In the genomic region with DNA sequence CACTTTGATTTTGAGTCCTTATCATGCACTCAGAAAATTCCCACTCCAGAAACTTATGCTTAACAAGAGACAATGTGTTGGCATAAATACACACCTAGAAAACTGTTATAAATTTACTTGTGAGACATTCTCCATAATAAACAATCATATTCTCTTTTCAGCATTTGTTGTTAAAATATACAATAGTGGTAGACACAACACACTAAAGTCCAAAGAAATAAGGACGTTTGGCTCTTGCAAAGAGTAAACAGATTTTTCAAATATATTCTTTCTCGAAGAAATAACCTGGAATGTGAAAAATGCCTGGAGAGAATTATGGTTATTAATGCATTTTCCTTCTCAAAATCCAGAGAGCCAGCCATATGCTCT, we compare ENCODE assay signal across 26 mouse cellular contexts.
DNase-seq lines count a peak whose midpoint lies in the region; ATAC-seq and TF ChIP-seq lines count a peak whose summit lies in the region.
"Had no signal": no experiment of that assay in that cellular context is flagged by ENCODE, and none has a peak within 500 bp of the region (broad histone marks: within the 10 kb centered on the region; RNA-seq: fewer than 3 reads in every experiment).

No protein-coding gene starts in this region.

- no peak for DNase-seq in gastrocnemius, adult 2 months
- no peak for DNase-seq in gastrocnemius, postnatal 10 days
- DNase-seq in midbrain, embryonic 14.5 days: no peak
- DNase-seq in embryonic facial prominence, embryonic 14.5 days (ENCODE audit: low spot score): no peak
- no peak for DNase-seq in forebrain, postnatal 0 days
- DNase-seq in thymus, postnatal 25 days: no peak
- no peak for DNase-seq in right cerebral cortex, postnatal 4 days
- DNase-seq: adrenal gland, postnatal 10 days; cerebellum, adult 8-10 months; cerebellum, postnatal 36 days; gastrocnemius, postnatal 14 days; heart, postnatal 14 days; kidney, adult 18-20 months; kidney, postnatal 25 days; left cerebral cortex, postnatal 4 days; liver, postnatal 0 days; lung, postnatal 36 days had no signal

- ATAC-seq in midbrain, embryonic 14.5 days (ENCODE audit: low FRiP score, low TSS enrichment): no peak
- ATAC-seq in midbrain, embryonic 13.5 days: no peak
- no peak for ATAC-seq in embryonic facial prominence, embryonic 14.5 days (ENCODE audit: low read depth)
- ATAC-seq in forebrain, postnatal 0 days: peak; percentile 8; the same call in 1 of the 2 replicates
- ATAC-seq: inflammation-experienced regulatory T-cells, adult 6 months; liver, embryonic 12.5 days; liver, postnatal 0 days; midbrain, embryonic 16.5 days; Patski had no signal

- no peaks in the 10 kb centered on the region for H3K9me3 ChIP-seq in midbrain, embryonic 14.5 days (ENCODE audit: control insufficient read depth, low read length)
- no peaks in the 10 kb centered on the region for H3K9me3 ChIP-seq in midbrain, embryonic 13.5 days
- H3K9me3 ChIP-seq in embryonic facial prominence, embryonic 14.5 days (ENCODE audit: control insufficient read depth, low read length): no peaks in the 10 kb centered on the region
- H3K9me3 ChIP-seq in forebrain, postnatal 0 days (ENCODE audit: low read length): no peaks in the 10 kb centered on the region
- H3K9me3 ChIP-seq: hindbrain, embryonic 13.5 days; kidney, embryonic 15.5 days; liver, embryonic 12.5 days; neural tube, embryonic 12.5 days had no signal

- H3K27ac ChIP-seq in gastrocnemius, adult 2 months: peak overlapping the region; percentile 64
- 0 out of 2 replicates have a peak overlapping the region, but pooled peaks have one; percentile 34 for H3K27ac ChIP-seq in midbrain, embryonic 14.5 days (replicated peaks; ENCODE audit: low read depth, low read length)
- H3K27ac ChIP-seq in midbrain, embryonic 13.5 days: no peak overlapping the region
- H3K27ac ChIP-seq in embryonic facial prominence, embryonic 14.5 days (replicated peaks; ENCODE audit: low read depth, low read length): peak overlapping the region; percentile 86
- 0 out of 2 replicates have a peak overlapping the region, but pooled peaks have one; percentile 30 for H3K27ac ChIP-seq in forebrain, postnatal 0 days (ENCODE audit: low read depth, low read length)
- H3K27ac ChIP-seq: kidney, embryonic 15.5 days; liver, embryonic 12.5 days; neural tube, embryonic 12.5 days had no signal

- peaks cover 10% of the 10 kb centered on the region; the same call in 1 of the 2 replicates for H3K4me1 ChIP-seq in midbrain, embryonic 14.5 days (ENCODE audit: control insufficient read depth, insufficient read depth, low read length)
- 0 out of 2 replicates have a peak, but pooled peaks cover 8% of the 10 kb centered on the region for H3K4me1 ChIP-seq in midbrain, embryonic 13.5 days (replicated peaks)
- H3K4me1 ChIP-seq in embryonic facial prominence, embryonic 14.5 days (ENCODE audit: control insufficient read depth, insufficient read depth, low read length): peaks cover 29% of the 10 kb centered on the region
- peaks cover 8% of the 10 kb centered on the region; the same call in 1 of the 2 replicates for H3K4me1 ChIP-seq in forebrain, postnatal 0 days (ENCODE audit: insufficient read depth)
- H3K4me1 ChIP-seq: kidney, embryonic 15.5 days; liver, embryonic 12.5 days had no signal

- H3K27me3 ChIP-seq in midbrain, embryonic 14.5 days (ENCODE audit: control insufficient read depth, insufficient read depth, low read length): no peaks in the 10 kb centered on the region
- 0 out of 2 replicates have a peak, but pooled peaks cover 8% of the 10 kb centered on the region for H3K27me3 ChIP-seq in midbrain, embryonic 13.5 days
- H3K27me3 ChIP-seq in embryonic facial prominence, embryonic 14.5 days (replicated peaks; ENCODE audit: control insufficient read depth, insufficient read depth, low read length): no peaks in the 10 kb centered on the region
- no peaks in the 10 kb centered on the region for H3K27me3 ChIP-seq in forebrain, postnatal 0 days (ENCODE audit: insufficient read depth, low read length)
- H3K27me3 ChIP-seq: hindbrain, embryonic 13.5 days; kidney, embryonic 15.5 days; liver, embryonic 12.5 days; neural tube, embryonic 12.5 days; Patski had no signal

- H3K4me2 ChIP-seq in midbrain, embryonic 14.5 days (ENCODE audit: low read length): no peak overlapping the region
- H3K4me2 ChIP-seq in midbrain, embryonic 13.5 days (replicated peaks): no peak overlapping the region
- no peak overlapping the region for H3K4me2 ChIP-seq in embryonic facial prominence, embryonic 14.5 days (ENCODE audit: low read depth, low read length)
- no peak overlapping the region for H3K4me2 ChIP-seq in forebrain, postnatal 0 days (ENCODE audit: low read depth)
- H3K4me2 ChIP-seq: hindbrain, embryonic 13.5 days; kidney, embryonic 15.5 days; liver, embryonic 12.5 days; neural tube, embryonic 12.5 days had no signal

- H3K4me3 ChIP-seq in gastrocnemius, adult 2 months: no peak overlapping the region
- H3K4me3 ChIP-seq in midbrain, embryonic 14.5 days (replicated peaks; ENCODE audit: low read depth, low read length): no peak overlapping the region
- H3K4me3 ChIP-seq in midbrain, embryonic 13.5 days (replicated peaks): no peak overlapping the region
- H3K4me3 ChIP-seq in embryonic facial prominence, embryonic 14.5 days (ENCODE audit: low read depth, low read length): no peak overlapping the region
- H3K4me3 ChIP-seq in forebrain, postnatal 0 days (ENCODE audit: low read depth, low read length): no peak overlapping the region
- H3K4me3 ChIP-seq: hindbrain, embryonic 13.5 days; kidney, embryonic 15.5 days; liver, embryonic 12.5 days; myocyte; neural tube, embryonic 12.5 days had no signal

- no peaks in the 10 kb centered on the region for H3K36me3 ChIP-seq in midbrain, embryonic 14.5 days (ENCODE audit: control insufficient read depth, insufficient read depth, low read length)
- H3K36me3 ChIP-seq in midbrain, embryonic 13.5 days: no peaks in the 10 kb centered on the region
- no peaks in the 10 kb centered on the region for H3K36me3 ChIP-seq in embryonic facial prominence, embryonic 14.5 days (ENCODE audit: control insufficient read depth, insufficient read depth, low read length)
- no peaks in the 10 kb centered on the region for H3K36me3 ChIP-seq in forebrain, postnatal 0 days (ENCODE audit: insufficient read depth)
- H3K36me3 ChIP-seq: hindbrain, embryonic 13.5 days; kidney, embryonic 15.5 days; liver, embryonic 12.5 days; neural tube, embryonic 12.5 days had no signal

- no peak overlapping the region for H3K9ac ChIP-seq in midbrain, embryonic 14.5 days (replicated peaks; ENCODE audit: low read length)
- H3K9ac ChIP-seq in midbrain, embryonic 13.5 days (replicated peaks): no peak overlapping the region
- H3K9ac ChIP-seq in embryonic facial prominence, embryonic 14.5 days (ENCODE audit: low read depth, low read length): no peak overlapping the region
- H3K9ac ChIP-seq in forebrain, postnatal 0 days: no peak overlapping the region
- H3K9ac ChIP-seq: hindbrain, embryonic 13.5 days; kidney, embryonic 15.5 days; liver, embryonic 12.5 days; liver, postnatal 0 days; neural tube, embryonic 12.5 days had no signal

- no peak for TF ChIP-seq CTCF in gastrocnemius, adult 2 months (IDR thresholded peaks at IDR 0.05)
- no peak for TF ChIP-seq CTCF in forebrain, postnatal 0 days (IDR thresholded peaks at IDR 0.05; ENCODE audit: low read depth)

- 53% methylated on average over 2 of the region's 2 CpGs for WGBS in midbrain, embryonic 14.5 days
- 71% methylated on average over 2 of the region's 2 CpGs for WGBS in midbrain, embryonic 13.5 days
- 11% methylated on average over 2 of the region's 2 CpGs for WGBS in embryonic facial prominence, embryonic 14.5 days
- WGBS in forebrain, postnatal 0 days: 24% methylated on average over 2 of the region's 2 CpGs

- intact Hi-C loops in gastrocnemius, adult 2 months (cut with DNase I): loop anchor here (5.0 to 10.0 kb wide), 3 partner anchors 33 to 525 kb away; no protein-coding TSS in a partner anchor
